Mouse (Mus musculus) bone marrow macrophage, adult 2 months (primary cell): ENCODE data around the gene Btbd35f1.
"Not testable (repeated sequence)": the region's sequence is repeated elsewhere in the genome, so short reads cannot be mapped to it uniquely, and the experiment has no call there.

Experiments used
- CTCF ChIP-seq: IDR thresholded peaks from 2 replicates; pipeline ENCODE4 v1.5.1; 2012; ENCODE audit warnings: low read depth, mild to moderate bottlenecking, low read length, moderate library complexity
- POLR2A ChIP-seq: IDR thresholded peaks from 2 replicates; pipeline ENCODE4 v1.6.1; 2012; ENCODE audit warnings: mild to moderate bottlenecking, low read depth, low read length, borderline replicate concordance

DNA sequence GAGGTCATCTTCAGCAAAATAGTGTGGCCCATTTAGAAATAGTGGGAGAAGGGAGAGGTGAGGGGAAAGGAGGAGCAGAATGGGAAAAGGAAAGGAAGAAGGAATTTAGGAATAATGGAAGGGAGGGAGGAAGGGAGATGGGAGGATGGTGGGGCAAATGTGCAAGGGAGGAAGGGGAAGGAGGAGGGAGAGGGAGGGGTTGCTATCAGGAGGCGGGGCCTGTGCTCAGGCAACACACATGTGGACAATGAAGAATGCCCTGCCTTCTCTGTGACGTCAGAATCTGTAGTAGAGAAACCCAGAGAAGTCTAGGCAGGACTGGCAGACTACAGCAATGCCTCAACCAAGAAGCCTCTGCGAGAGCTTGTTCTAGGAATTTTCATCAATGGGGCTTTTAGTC, at the start of gene Btbd35f1:
- TF ChIP-seq CTCF, POLR2A: not testable (repeated sequence)
